Mouse (Mus musculus) hindbrain, embryonic 15.5 days (tissue): ENCODE results near the gene Bco1. TPM values are rescaled to one million over a fixed set of nuclear protein-coding genes. Genes with fewer than 3 reads are reported as not detected.

Experiments
- ATAC-seq: fragments of 200-750 bp; cut with Nextera tagmentation; 2 replicates; pipeline ENCODE4 v1.8.0; 2017; ENCODE audit warnings: low read depth, moderate number of reproducible peaks, moderate TSS enrichment; ENCODE audit not compliant: low FRiP score
- H3K27ac ChIP-seq: fragments of 300-500 bp; sonication (generic); replicated peaks from 2 replicates; pipeline ENCODE4 v1.5.1; 2015; ENCODE audit warnings: mild to moderate bottlenecking, inconsistent platforms
- H3K27me3 ChIP-seq: fragments of 300-500 bp; sonication (generic); 2 replicates; pipeline ENCODE4 v1.6.1; 2015; ENCODE audit warnings: control low read depth, inconsistent platforms
- H3K36me3 ChIP-seq: fragments of 300-500 bp; sonication (generic); 2 replicates; pipeline ENCODE4 v1.6.1; 2015; ENCODE audit warnings: control low read depth, inconsistent platforms
- H3K4me1 ChIP-seq: fragments of 300-500 bp; sonication (generic); replicated peaks from 2 replicates; pipeline ENCODE4 v1.6.1; 2015; ENCODE audit warnings: control low read depth, inconsistent platforms
- H3K4me2 ChIP-seq: fragments of 300-500 bp; sonication (generic); 2 replicates; pipeline ENCODE4 v1.6.1; 2015; ENCODE audit warnings: moderate library complexity, mild to moderate bottlenecking, inconsistent platforms
- H3K4me3 ChIP-seq: fragments of 300-500 bp; sonication (generic); 2 replicates; pipeline ENCODE4 v1.5.1; 2015; ENCODE audit warnings: mild to moderate bottlenecking, inconsistent platforms
- H3K9ac ChIP-seq: fragments of 300-500 bp; sonication (generic); 2 replicates; pipeline ENCODE4 v1.6.1; 2015; ENCODE audit warnings: inconsistent platforms
- H3K9me3 ChIP-seq: fragments of 300-500 bp; sonication (generic); 2 replicates; pipeline ENCODE4 v1.6.1; 2016; ENCODE audit warnings: control low read depth, inconsistent platforms
- WGBS: fragments of 180-500 bp; shearing (Covaris S2); methylation state at CpG from one replicate; pipeline ENCODE4 v1.1.7; 2015; 5-methylcytosine and 5-hydroxymethylcytosine counted together
- polyA plus RNA-seq: library from polyadenylated mRNA; unstranded; fragments of >200 nt; fragmentation: Nextera tagmentation; extraction: Ambion mirVana; gene quantifications from 2 replicates; pipeline ENCODE4 v1.2.1, GENCODE M21; 2015

Bco1 gene
- polyA plus RNA-seq: 0.21 and 0.32 TPM in 2 replicates

GRCm38 (mm10) chr8:117095647-117096046 lies at the start of gene Bco1:
Bco1 (plus strand) TSS chr8:117095854.
- Histone ChIP-seq H3K27ac (no peak within 1 kb of the TSS), H3K9me3 (peaks cover 3% of the 10 kb centered on the region; the same call in 1 of the 2 replicates), H3K4me3 (no peak within 1 kb of the TSS), H3K36me3 (no peaks in the 10 kb centered on the region), H3K9ac (no peak within 1 kb of the TSS), H3K27me3 (no peaks in the 10 kb centered on the region), H3K4me2 (no peak within 1 kb of the TSS), H3K4me1 (peaks cover 15% of the 10 kb centered on the region; the same call in 1 of the 2 replicates)
- no peak for ATAC-seq
- WGBS: 69% methylated on average over 12 of the region's 12 CpGs

- Histone ChIP-seq H3K4me2 (no peak overlapping the region), H3K9ac (no peak overlapping the region), H3K4me3 (no peak overlapping the region), H3K36me3 (no peaks in the 10 kb centered on the region), H3K27me3 (no peaks in the 10 kb centered on the region), H3K4me1 (no peaks in the 10 kb centered on the region), H3K27ac (no peak overlapping the region), H3K9me3 (no peaks in the 10 kb centered on the region)
- ATAC-seq: no peak
- WGBS: 75% methylated on average over 7 of the region's 7 CpGs
These were observed 46.2 kb upstream of the Bco1 start for GRCm38 (mm10) chr8:117049444-117049843.

GRCm38 (mm10) chr8:117050763-117051162 lies 44.9 kb upstream of the Bco1 start:
- no peak for ATAC-seq
- WGBS: 86% methylated on average over 9 of the region's 9 CpGs
- no peak overlapping the region for H3K4me2 ChIP-seq

GRCm38 (mm10) chr8:117051316-117051715 lies 44.3 kb upstream of the Bco1 start:
- WGBS: 84% methylated on average over 9 of the region's 9 CpGs

More at GRCm38 (mm10) chr8:117050763-117051162, 44.9 kb upstream of the Bco1 start:
- H3K27me3 ChIP-seq: no peaks in the 10 kb centered on the region
- H3K36me3 ChIP-seq: no peaks in the 10 kb centered on the region
- no peak overlapping the region for H3K9ac ChIP-seq
- no peaks in the 10 kb centered on the region for H3K9me3 ChIP-seq
- H3K4me3 ChIP-seq: no peak overlapping the region
- no peak overlapping the region for H3K27ac ChIP-seq
- H3K4me1 ChIP-seq: no peaks in the 10 kb centered on the region

GRCm38 (mm10) chr8:117053135-117054079 lies 42.2 kb upstream of the Bco1 start:
- no peaks in the 10 kb centered on the region for H3K36me3 ChIP-seq
- no peak overlapping the region for H3K9ac ChIP-seq
- H3K27ac ChIP-seq: no peak overlapping the region
- no peaks in the 10 kb centered on the region for H3K9me3 ChIP-seq
- WGBS: 69% methylated on average over 12 of the region's 12 CpGs
- no peak for ATAC-seq
- no peak overlapping the region for H3K4me3 ChIP-seq
- no peaks in the 10 kb centered on the region for H3K27me3 ChIP-seq
- no peak overlapping the region for H3K4me2 ChIP-seq
- no peaks in the 10 kb centered on the region for H3K4me1 ChIP-seq

More at GRCm38 (mm10) chr8:117051316-117051715, 44.3 kb upstream of the Bco1 start:
- no peak for ATAC-seq
- no peak overlapping the region for H3K4me3 ChIP-seq
- no peaks in the 10 kb centered on the region for H3K9me3 ChIP-seq
- H3K9ac ChIP-seq: no peak overlapping the region
- no peaks in the 10 kb centered on the region for H3K4me1 ChIP-seq
- no peaks in the 10 kb centered on the region for H3K27me3 ChIP-seq
- H3K36me3 ChIP-seq: no peaks in the 10 kb centered on the region
- no peak overlapping the region for H3K4me2 ChIP-seq
- H3K27ac ChIP-seq: no peak overlapping the region

GRCm38 (mm10) chr8:117054146-117054545 lies 41.5 kb upstream of the Bco1 start:
- no peak overlapping the region for H3K4me2 ChIP-seq
- no peaks in the 10 kb centered on the region for H3K27me3 ChIP-seq
- no peaks in the 10 kb centered on the region for H3K36me3 ChIP-seq
- no peak for ATAC-seq
- no peaks in the 10 kb centered on the region for H3K9me3 ChIP-seq
- no peak overlapping the region for H3K4me3 ChIP-seq
- H3K27ac ChIP-seq: no peak overlapping the region
- H3K9ac ChIP-seq: no peak overlapping the region
- H3K4me1 ChIP-seq: no peaks in the 10 kb centered on the region
- WGBS: 86% methylated on average over 3 of the region's 3 CpGs

GRCm38 (mm10) chr8:117055097-117055496 lies 40.6 kb upstream of the Bco1 start:
- Histone ChIP-seq H3K9me3 (no peaks in the 10 kb centered on the region), H3K4me2 (no peak overlapping the region), H3K36me3 (no peaks in the 10 kb centered on the region), H3K4me1 (no peaks in the 10 kb centered on the region), H3K9ac (no peak overlapping the region), H3K27me3 (no peaks in the 10 kb centered on the region), H3K27ac (no peak overlapping the region), H3K4me3 (no peak overlapping the region)
- WGBS: 78% methylated on average over 6 of the region's 6 CpGs
- no peak for ATAC-seq

GRCm38 (mm10) chr8:117059021-117059420 lies 36.6 kb upstream of the Bco1 start:
- no peak overlapping the region for H3K9ac ChIP-seq
- no peak for ATAC-seq
- no peak overlapping the region for H3K27ac ChIP-seq
- H3K27me3 ChIP-seq: no peaks in the 10 kb centered on the region
- no peak overlapping the region for H3K4me2 ChIP-seq
- no peak overlapping the region for H3K4me3 ChIP-seq
- H3K4me1 ChIP-seq: no peaks in the 10 kb centered on the region
- WGBS: 72% methylated on average over 7 of the region's 7 CpGs
- 0 out of 2 replicates have a peak, but pooled peaks cover 3% of the 10 kb centered on the region for H3K9me3 ChIP-seq
- H3K36me3 ChIP-seq: no peaks in the 10 kb centered on the region

GRCm38 (mm10) chr8:117060306-117060705 lies 35.3 kb upstream of the Bco1 start:
- Histone ChIP-seq H3K4me1 (no peaks in the 10 kb centered on the region), H3K9ac (no peak overlapping the region), H3K4me2 (no peak overlapping the region), H3K4me3 (no peak overlapping the region), H3K27me3 (no peaks in the 10 kb centered on the region), H3K36me3 (no peaks in the 10 kb centered on the region), H3K9me3 (0 out of 2 replicates have a peak, but pooled peaks cover 3% of the 10 kb centered on the region), H3K27ac (no peak overlapping the region)
- 73% methylated on average over 13 of the region's 13 CpGs for WGBS
- ATAC-seq: no peak

- Histone ChIP-seq H3K27me3 (no peaks in the 10 kb centered on the region), H3K27ac (no peak overlapping the region), H3K9ac (no peak overlapping the region), H3K4me3 (no peak overlapping the region), H3K4me2 (no peak overlapping the region), H3K9me3 (0 out of 2 replicates have a peak, but pooled peaks cover 3% of the 10 kb centered on the region), H3K4me1 (no peaks in the 10 kb centered on the region), H3K36me3 (no peaks in the 10 kb centered on the region)
- WGBS: 54% methylated on average over 13 of the region's 13 CpGs
- ATAC-seq: no peak
These were observed 34.3 kb upstream of the Bco1 start for GRCm38 (mm10) chr8:117061180-117061880.

- Histone ChIP-seq H3K4me2 (no peak overlapping the region), H3K27me3 (no peaks in the 10 kb centered on the region), H3K36me3 (no peaks in the 10 kb centered on the region), H3K4me3 (no peak overlapping the region), H3K9me3 (0 out of 2 replicates have a peak, but pooled peaks cover 3% of the 10 kb centered on the region), H3K27ac (no peak overlapping the region), H3K9ac (no peak overlapping the region), H3K4me1 (no peaks in the 10 kb centered on the region)
- 88% methylated on average over 7 of the region's 7 CpGs for WGBS
- ATAC-seq: no peak
These were observed 28.7 kb upstream of the Bco1 start for GRCm38 (mm10) chr8:117066955-117067354.

- ATAC-seq: no peak
- no peak overlapping the region for H3K9ac ChIP-seq
- no peak overlapping the region for H3K27ac ChIP-seq
- no peak overlapping the region for H3K4me3 ChIP-seq
- no peaks in the 10 kb centered on the region for H3K36me3 ChIP-seq
- H3K27me3 ChIP-seq: no peaks in the 10 kb centered on the region
- H3K4me2 ChIP-seq: no peak overlapping the region
- WGBS: 86% methylated on average over 11 of the region's 11 CpGs
- no peaks in the 10 kb centered on the region for H3K4me1 ChIP-seq
- H3K9me3 ChIP-seq: 0 out of 2 replicates have a peak, but pooled peaks cover 1% of the 10 kb centered on the region
These were observed 28.3 kb upstream of the Bco1 start for GRCm38 (mm10) chr8:117067396-117067795.
